Mouse (Mus musculus) kidney, adult 2 months (tissue): Measurements from ENCODE around the gene Gm37240. TPM values are rescaled to one million over a fixed set of nuclear protein-coding genes. Genes with fewer than 3 reads are reported as not detected.

ENCODE experiments used
- DNase-seq: peaks from one replicate; pipeline ENCODE4 v3.0.0; 2021
- H3K27ac ChIP-seq: fragments of 200-500 bp; 2 replicates; pipeline ENCODE4 v1.5.1; 2012; ENCODE audit warnings: low read depth, low read length, control low read depth, inconsistent platforms; ENCODE audit not compliant: insufficient read depth
- H3K27me3 ChIP-seq: fragments of 200-500 bp; replicated peaks from 2 replicates; pipeline ENCODE4 v1.6.1; 2012; ENCODE audit warnings: mild to moderate bottlenecking, moderate library complexity, low read length, inconsistent platforms; ENCODE audit not compliant: control insufficient read depth, insufficient read depth
- H3K36me3 ChIP-seq: fragments of 200-500 bp; 2 replicates; pipeline ENCODE4 v1.6.1; 2012; ENCODE audit warnings: mild to moderate bottlenecking, moderate library complexity, low read length, inconsistent platforms; ENCODE audit not compliant: control insufficient read depth, insufficient read depth
- H3K4me1 ChIP-seq: fragments of 200-500 bp; 2 replicates; pipeline ENCODE4 v1.6.1; 2011; ENCODE audit warnings: low read length; ENCODE audit not compliant: control insufficient read depth, insufficient read depth
- H3K4me3 ChIP-seq: fragments of 200-500 bp; 2 replicates; pipeline ENCODE4 v1.5.1; 2011; ENCODE audit warnings: mild to moderate bottlenecking, low read depth, low read length, control low read depth; ENCODE audit not compliant: insufficient read depth
- CTCF ChIP-seq: fragments of 200-500 bp; conservative IDR thresholded peaks from 2 replicates; pipeline ENCODE4 v1.5.1; 2011; ENCODE audit warnings: low read depth, mild to moderate bottlenecking, control low read depth, low read length, moderate library complexity, mixed read lengths; ENCODE audit not compliant: insufficient read depth, insufficient read length
- POLR2A ChIP-seq: fragments of 200-500 bp; IDR thresholded peaks from one replicate; pipeline ENCODE4 v1.6.1; 2011; ENCODE audit warnings: low read depth, low read length, control low read depth
- WGBS: fragments of 180-500 bp; shearing (Covaris S2); methylation state at CpG from one replicate; pipeline ENCODE4 v1.1.7; 2018; 5-methylcytosine and 5-hydroxymethylcytosine counted together
- polyA plus RNA-seq: library from polyadenylated mRNA; depleted of rRNA; stranded (reverse); fragments of >200 nt; gene quantifications from 2 replicates; pipeline ENCODE4 v1.2.3, GENCODE M21; 2012

Gene Gm37240
- polyA plus RNA-seq, 1 experiment = 5.5 TPM

DNA sequence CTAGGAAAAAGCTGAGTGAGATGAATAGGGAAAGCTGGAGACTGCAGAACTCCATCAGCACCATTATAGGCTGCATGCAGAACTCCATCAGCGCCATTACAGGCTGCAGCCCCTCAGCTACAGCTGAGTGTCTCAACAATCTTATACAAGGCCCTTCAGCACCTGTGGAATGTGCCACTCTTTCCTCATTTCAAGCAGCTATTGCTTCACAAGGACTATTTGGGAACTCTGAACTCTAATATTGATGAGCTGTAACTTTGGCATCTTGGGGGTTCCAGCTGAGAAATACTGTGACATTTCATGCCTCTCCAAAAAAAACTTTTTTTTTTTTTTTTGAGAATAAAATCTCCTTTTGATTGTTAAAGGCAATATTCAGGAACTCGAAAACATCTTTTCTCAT lies 615.8 kb downstream of the Gm37240 start:
- H3K4me1 ChIP-seq = no peaks in the 10 kb centered on the region
- DNase-seq = no peak
- TF ChIP-seq POLR2A (no peak), CTCF (no peak)
- H3K4me3 ChIP-seq = no peak overlapping the region
- H3K36me3 ChIP-seq = no peaks in the 10 kb centered on the region
- 92% methylated on average over 2 of the region's 2 CpGs for WGBS
- no peak overlapping the region for H3K27ac ChIP-seq
- H3K27me3 ChIP-seq = no peaks in the 10 kb centered on the region

DNA sequence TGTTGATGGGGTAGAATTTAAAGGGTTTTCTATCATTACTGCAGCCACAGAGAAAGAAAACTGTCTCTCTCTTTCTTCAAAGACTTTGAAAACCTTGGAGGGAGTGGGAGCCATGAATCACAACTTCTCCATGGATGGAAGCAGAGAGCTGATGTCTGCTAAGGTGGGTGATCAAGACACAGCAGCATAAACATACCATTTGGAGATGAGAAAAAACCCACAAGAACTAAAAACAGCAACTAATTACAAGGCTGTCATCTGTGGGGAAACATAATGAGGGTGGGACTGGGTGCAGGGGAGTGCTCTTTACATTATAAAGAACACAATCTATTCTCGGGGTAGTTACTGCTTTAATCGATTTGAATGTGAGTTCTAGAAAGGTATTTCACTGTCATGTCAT lies 622.4 kb downstream of the Gm37240 start:
- H3K4me1 ChIP-seq = no peaks in the 10 kb centered on the region
- WGBS = 72% methylated on average over 2 of the region's 2 CpGs
- no peak overlapping the region for H3K4me3 ChIP-seq
- TF ChIP-seq POLR2A = no peak
- no peak for TF ChIP-seq CTCF
- DNase-seq = no peak
- no peak overlapping the region for H3K27ac ChIP-seq
- H3K36me3 ChIP-seq = no peaks in the 10 kb centered on the region
- H3K27me3 ChIP-seq = no peaks in the 10 kb centered on the region

DNA sequence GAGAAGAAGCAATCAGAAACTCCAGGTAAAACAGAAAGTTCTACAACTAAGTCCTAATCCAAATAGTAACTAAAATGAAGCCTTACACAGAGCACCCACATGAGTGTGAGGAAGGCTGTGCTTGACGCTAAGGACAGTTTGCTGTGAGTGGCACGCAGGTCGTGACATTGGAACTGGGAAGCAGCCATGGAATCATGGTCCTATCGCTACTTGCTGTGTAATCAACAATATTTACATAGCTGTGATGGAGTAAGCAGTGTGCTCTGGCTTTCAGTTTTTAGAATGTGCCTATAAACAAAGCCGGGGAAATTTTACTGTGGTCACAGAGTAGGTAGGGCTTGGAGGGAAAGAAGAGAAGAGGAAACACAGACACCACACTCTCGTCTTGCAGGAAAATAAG lies 622.8 kb downstream of the Gm37240 start:
- no peak overlapping the region for H3K27ac ChIP-seq
- TF ChIP-seq POLR2A (no peak), CTCF (no peak)
- no peak overlapping the region for H3K4me3 ChIP-seq
- H3K27me3 ChIP-seq = no peaks in the 10 kb centered on the region
- H3K36me3 ChIP-seq = no peaks in the 10 kb centered on the region
- WGBS = 58% methylated on average over 6 of the region's 6 CpGs
- no peaks in the 10 kb centered on the region for H3K4me1 ChIP-seq
- no peak for DNase-seq

DNA sequence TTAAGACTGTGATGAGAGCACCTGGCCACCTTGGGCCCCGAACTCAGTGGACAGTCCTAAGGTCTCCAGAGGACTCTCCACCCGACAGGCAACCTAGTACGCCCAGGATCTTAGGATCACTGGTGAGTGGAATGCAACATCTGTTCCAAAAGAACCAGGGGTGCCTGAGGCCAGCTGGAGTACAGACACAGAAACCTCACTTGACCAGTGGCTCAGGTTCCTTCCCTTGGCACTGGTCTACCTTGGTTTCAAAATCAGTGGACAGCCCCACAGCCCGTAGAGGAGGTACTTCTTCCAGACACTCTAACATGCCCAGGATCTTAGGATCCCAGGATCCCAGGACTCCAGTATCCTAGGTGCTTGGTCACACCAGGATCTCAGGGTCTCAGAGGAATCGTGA lies 632.8 kb downstream of the Gm37240 start:
- no peak overlapping the region for H3K4me3 ChIP-seq
- no peaks in the 10 kb centered on the region for H3K4me1 ChIP-seq
- DNase-seq = no peak
- 85% methylated on average over 5 of the region's 5 CpGs for WGBS
- no peaks in the 10 kb centered on the region for H3K36me3 ChIP-seq
- H3K27ac ChIP-seq = no peak overlapping the region
- TF ChIP-seq POLR2A (no peak), CTCF (no peak)
- H3K27me3 ChIP-seq = no peaks in the 10 kb centered on the region

DNA sequence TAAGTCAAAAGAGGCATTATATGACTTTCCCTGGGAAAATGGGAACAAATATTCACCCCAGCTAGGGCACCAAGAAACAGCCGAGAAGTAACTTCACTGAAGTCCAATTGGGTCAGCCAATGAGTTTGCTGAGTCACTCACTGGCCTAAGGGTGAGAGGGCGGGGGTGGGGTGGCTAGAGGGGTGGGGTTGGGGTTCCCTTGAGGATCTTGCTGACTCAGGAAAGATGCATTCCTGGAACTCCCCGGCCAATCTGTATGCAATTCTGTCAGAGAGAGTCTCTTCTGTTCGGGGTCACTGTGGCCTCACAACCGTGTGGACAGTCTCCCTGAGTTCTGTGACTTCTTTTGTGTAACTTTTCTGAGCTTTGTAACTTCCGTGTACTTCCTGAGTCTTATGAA lies 635.7 kb downstream of the Gm37240 start:
- WGBS = 77% methylated on average over 6 of the region's 6 CpGs
- TF ChIP-seq POLR2A (no peak), CTCF (no peak)
- H3K27ac ChIP-seq = no peak overlapping the region
- no peak overlapping the region for H3K4me3 ChIP-seq
- no peaks in the 10 kb centered on the region for H3K4me1 ChIP-seq
- no peaks in the 10 kb centered on the region for H3K36me3 ChIP-seq
- no peaks in the 10 kb centered on the region for H3K27me3 ChIP-seq
- no peak for DNase-seq

DNA sequence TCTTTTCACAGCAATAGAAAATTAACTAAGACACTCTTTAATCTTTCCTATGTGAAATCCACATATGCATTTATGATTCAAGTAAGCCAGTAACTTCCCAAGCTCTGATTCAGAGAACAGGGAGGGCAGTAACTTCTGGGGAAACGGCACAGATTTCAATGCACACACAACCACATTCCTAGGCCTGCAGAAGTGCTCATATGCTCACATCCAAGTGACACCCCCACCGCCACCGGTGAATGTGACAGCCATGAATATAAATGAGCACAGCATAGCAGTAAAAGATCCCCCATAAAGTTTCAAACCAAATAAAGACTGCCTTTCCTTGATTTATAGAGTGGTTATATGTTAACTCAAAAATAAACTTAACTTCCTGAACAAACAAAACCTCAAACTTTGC lies 641.2 kb downstream of the Gm37240 start:
- Histone ChIP-seq H3K27ac (no peak overlapping the region), H3K27me3 (no peaks in the 10 kb centered on the region), H3K4me3 (no peak overlapping the region), H3K36me3 (no peaks in the 10 kb centered on the region), H3K4me1 (no peaks in the 10 kb centered on the region)
- TF ChIP-seq POLR2A = no peak
- TF ChIP-seq CTCF = no peak
- WGBS = 63% methylated on average over 3 of the region's 3 CpGs
- DNase-seq = no peak

DNA sequence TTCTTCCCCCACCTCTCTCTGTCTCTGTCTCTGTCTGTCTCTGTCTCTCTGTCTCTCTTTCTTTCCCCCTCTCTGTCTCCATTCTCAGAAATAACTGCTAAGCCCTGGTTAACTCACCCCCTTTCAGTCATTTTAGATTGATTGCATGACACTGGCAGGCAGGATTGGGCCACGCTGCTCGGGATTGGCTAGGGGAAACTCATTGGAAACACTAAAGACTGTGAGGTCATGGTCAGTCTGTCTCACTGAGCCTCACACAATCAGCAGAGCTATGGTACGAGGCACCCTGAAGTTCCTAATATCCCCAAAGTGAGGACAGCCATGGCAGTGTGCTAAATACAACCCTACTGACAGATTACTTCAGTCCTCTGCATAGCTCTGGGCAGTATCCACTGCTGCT lies 650.8 kb downstream of the Gm37240 start:
- no peaks in the 10 kb centered on the region for H3K27me3 ChIP-seq
- TF ChIP-seq POLR2A = no peak
- TF ChIP-seq CTCF = no peak
- no peaks in the 10 kb centered on the region for H3K4me1 ChIP-seq
- DNase-seq = no peak
- H3K4me3 ChIP-seq = no peak overlapping the region
- 87% methylated on average over 3 of the region's 3 CpGs for WGBS
- H3K27ac ChIP-seq = no peak overlapping the region
- H3K36me3 ChIP-seq = no peaks in the 10 kb centered on the region

DNA sequence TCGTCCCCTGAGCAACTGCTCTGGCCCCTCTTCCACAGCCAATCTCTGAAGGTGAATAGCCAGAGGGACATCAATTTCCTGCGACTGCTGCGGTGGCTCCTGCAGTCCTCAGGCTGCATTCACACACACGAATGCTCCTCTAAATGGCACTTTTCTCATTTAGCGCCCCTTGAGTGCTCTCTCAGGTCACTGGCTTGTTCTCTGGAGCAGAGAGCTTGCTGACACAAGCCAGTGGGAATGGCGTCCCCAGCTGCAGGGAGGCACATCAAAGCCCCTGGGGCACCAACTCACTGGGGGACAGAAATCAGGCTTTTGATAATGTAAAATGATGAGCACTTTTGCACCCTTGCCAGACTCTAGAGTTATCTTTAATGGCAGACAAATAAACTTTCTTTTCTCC lies 654.5 kb downstream of the Gm37240 start:
- WGBS = 19% methylated on average over 6 of the region's 6 CpGs
- H3K4me1 ChIP-seq = no peaks in the 10 kb centered on the region
- no peaks in the 10 kb centered on the region for H3K27me3 ChIP-seq
- no peak for TF ChIP-seq CTCF
- TF ChIP-seq POLR2A = no peak
- no peak overlapping the region for H3K27ac ChIP-seq
- DNase-seq = no peak
- no peaks in the 10 kb centered on the region for H3K36me3 ChIP-seq
- no peak overlapping the region for H3K4me3 ChIP-seq
